Mouse (Mus musculus): ENCODE data around the gene Cdh23. TPM values are rescaled to one million over a fixed set of nuclear protein-coding genes. Genes with fewer than 3 reads are reported as not detected.
A peak's percentile ranks its signal among the peaks of the same experiment; 100 is the strongest.

Cdh23 gene
- polyA plus RNA-seq, 1 experiment = not detected

DNA sequence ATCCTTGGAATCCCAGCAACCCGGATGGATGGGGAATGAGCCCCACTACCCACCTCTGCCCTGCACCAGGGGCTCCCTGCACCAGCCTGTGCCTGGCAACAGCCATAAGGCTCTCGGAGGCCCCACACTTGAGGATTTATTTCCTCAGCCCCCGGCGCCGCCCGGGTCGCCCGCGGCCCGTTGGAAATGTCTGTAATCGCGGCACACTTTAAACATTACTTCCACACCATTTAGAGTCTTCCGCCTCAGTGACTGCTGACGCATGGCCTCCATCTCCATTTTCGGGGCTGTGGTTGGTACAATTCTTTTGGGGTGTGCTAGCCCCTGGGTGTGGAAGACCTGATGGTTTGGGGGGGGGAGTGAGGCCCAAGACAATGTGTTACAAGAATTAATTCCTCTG, 113.3 kb downstream of the Cdh23 start:
- 16% methylated on average over 15 of the region's 15 CpGs for WGBS
- no peak overlapping the region for H3K27ac ChIP-seq (ENCODE audit: insufficient read depth, low read depth, low read length)

DNA sequence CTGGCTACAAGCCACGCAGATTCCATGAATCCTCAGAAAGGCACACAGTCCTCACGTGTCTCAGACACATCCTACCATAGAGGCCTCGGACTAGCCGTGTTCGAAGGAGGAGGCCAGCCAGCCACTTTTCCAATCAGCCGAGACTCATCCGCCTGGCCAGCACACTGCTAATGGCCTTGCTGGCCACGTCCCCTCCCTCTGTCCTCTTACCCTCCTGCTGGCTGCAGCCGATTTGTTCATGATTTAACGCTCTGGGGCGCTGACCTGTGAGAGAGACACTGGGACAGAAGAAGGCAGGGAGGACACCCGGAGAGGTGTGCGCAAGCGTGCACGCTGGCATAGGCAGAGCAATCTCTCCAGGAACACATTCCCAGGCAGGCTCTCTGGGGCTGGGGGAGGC, 115.6 kb downstream of the Cdh23 start:
- no peak overlapping the region for H3K27ac ChIP-seq (ENCODE audit: insufficient read depth, low read depth, low read length)
- TF ChIP-seq POLR2A (IDR thresholded peaks at IDR 0.05; ENCODE audit: insufficient read depth, low read depth, low read length) (no peak), CTCF (IDR thresholded peaks at IDR 0.05; ENCODE audit: insufficient read depth, low read depth, low read length) (no peak)
- H3K4me1 ChIP-seq (ENCODE audit: control insufficient read depth, insufficient read depth, low read length) = peaks cover 17% of the 10 kb centered on the region
- no peak overlapping the region for H3K4me3 ChIP-seq (ENCODE audit: insufficient read depth, low read depth, low read length)
- WGBS = 94% methylated on average over 15 of the region's 15 CpGs

More for the DNA sequence above, 113.3 kb downstream of the Cdh23 start:
- Histone ChIP-seq H3K4me1 (ENCODE audit: control insufficient read depth, insufficient read depth, low read length) (peaks cover 21% of the 10 kb centered on the region), H3K4me3 (ENCODE audit: insufficient read depth, low read depth, low read length) (no peak overlapping the region)
- TF ChIP-seq POLR2A (IDR thresholded peaks at IDR 0.05; ENCODE audit: insufficient read depth, low read depth, low read length) (no peak), CTCF (IDR thresholded peaks at IDR 0.05; ENCODE audit: insufficient read depth, low read depth, low read length) (no peak)

DNA sequence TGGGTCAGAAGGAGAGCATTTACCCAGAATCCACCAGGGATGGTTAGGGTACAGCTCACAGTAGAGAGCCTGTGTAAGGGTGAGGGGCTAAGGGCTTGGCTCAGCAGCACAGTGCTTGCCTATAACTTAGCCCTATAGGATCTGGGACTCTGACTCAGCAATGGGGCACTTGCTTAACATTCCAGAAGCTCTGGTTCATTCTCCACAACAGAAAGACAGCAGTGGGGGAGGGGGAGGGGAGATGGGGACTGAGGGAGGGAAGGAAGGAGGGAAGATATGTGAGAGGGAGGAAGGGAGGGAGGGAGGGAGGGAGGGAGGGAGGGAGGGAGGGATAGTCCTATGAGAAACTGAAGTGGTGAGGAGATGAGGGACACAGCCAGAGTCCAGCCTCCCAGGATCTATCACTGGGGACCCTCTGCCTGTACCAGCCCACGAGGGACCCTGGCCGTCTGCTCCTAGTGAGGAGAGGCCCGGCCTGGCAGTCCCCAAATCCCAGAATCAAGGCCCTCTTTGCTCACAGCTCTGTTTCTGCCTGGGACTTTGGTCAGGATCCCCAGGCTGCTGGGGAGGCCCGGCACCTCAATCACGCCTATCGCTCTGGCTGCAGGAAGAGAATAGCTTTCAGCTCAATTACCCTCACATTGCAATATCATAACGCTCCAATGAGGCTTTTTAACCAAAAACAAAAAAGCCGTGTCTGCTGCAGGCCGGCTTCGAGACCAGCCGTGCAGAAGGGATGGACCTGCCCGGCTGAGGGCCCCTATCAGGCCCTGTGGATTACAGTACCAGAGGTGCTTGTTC, 117.4 kb downstream of the Cdh23 start:
- Histone ChIP-seq H3K27ac (ENCODE audit: insufficient read depth, low read depth, low read length) (no peak overlapping the region), H3K4me1 (ENCODE audit: control insufficient read depth, insufficient read depth, low read length) (peaks cover 8% of the 10 kb centered on the region; the same call in 1 of the 2 replicates), H3K4me3 (ENCODE audit: insufficient read depth, low read depth, low read length) (no peak overlapping the region)
- WGBS = 79% methylated on average over 12 of the region's 12 CpGs
- TF ChIP-seq CTCF (IDR thresholded peaks at IDR 0.05; ENCODE audit: insufficient read depth, low read depth, low read length) = no peak
- TF ChIP-seq POLR2A (IDR thresholded peaks at IDR 0.05; ENCODE audit: insufficient read depth, low read depth, low read length) = no peak

DNA sequence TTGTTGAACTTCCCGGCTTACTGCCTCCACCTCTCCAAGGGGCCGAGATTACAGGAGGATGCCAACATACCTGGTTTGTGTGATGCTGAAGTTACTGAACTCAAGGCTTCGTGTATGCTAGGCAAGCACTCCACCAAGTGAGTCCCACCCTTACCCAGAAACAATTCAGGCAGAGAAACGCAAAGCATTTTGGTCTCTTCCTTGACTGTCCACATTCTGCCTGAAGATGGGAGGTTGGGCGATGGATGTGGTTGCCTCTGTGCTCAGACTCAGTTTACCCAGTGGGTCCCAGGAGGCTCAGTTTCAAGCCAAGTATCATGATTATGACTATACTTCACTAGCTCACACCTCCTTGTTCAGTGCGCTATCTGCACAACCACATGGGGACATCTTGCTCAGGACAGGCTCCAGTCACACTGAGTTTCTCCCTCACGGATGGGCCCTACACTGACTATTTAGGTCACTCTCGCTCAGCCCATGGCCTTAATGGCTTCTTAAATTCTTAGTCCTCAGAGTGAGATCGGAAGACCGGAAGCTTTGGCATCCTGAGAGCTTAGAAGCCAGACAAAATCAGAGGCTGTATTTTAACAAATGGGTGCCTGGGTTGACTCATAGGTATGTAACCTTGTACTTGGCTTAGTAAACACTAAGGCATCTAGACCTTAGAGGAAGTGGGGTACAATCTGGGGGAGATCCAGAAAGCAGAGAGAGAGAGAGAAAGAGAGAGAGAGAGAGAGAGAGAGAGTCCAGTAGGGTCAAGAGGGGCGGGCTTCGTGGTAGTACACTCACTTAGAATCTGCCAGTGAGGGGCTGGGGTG, 118.2 kb downstream of the Cdh23 start:
- WGBS = 93% methylated on average over 12 of the region's 12 CpGs

DNA sequence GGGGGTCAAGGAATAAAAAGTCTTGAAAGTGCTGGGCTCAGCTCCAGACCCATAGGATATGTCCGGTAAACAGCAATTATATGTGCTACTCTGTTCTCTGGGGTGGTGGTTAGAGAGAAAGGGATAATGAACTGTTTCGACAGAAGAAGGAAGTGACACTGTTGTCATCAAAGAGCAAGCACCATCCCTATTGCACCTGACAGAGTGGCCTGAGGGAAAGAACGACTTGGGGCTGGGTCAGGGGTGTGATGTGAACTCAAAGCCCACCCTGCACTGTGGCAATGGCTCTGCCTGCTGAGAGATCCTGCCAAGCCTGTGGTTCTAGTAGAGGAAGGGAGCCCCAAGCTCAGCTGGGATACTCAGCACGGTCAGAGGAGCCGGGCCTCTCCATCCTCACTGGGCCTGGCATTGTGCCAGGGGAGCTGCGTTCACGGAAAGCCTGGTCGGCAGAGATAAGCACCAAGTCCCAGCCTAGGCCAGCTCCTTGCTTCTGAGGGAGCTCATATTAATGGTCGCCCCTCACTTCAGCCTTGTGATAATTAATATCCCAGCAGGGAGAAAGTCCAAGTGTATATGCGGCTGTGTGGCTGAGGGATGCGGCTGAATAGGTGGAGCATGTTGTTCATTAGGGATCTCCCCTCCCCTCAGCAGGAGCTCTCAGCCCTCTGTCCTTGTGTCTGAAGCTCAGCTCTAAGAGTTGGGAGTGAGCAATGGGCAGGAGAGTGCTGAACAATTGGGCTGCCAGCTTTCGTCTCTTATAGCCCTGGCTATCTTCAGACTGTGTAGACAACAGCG, 119.0 kb downstream of the Cdh23 start:
- no peak for TF ChIP-seq POLR2A (IDR thresholded peaks at IDR 0.05; ENCODE audit: insufficient read depth, low read depth, low read length)
- no peak for TF ChIP-seq CTCF (IDR thresholded peaks at IDR 0.05; ENCODE audit: insufficient read depth, low read depth, low read length)
- WGBS = 55% methylated on average over 13 of the region's 13 CpGs

More for the DNA sequence above, 118.2 kb downstream of the Cdh23 start:
- no peak overlapping the region for H3K4me3 ChIP-seq (ENCODE audit: insufficient read depth, low read depth, low read length)
- peaks cover 4% of the 10 kb centered on the region; the same call in 1 of the 2 replicates for H3K4me1 ChIP-seq (ENCODE audit: control insufficient read depth, insufficient read depth, low read length)
- no peak overlapping the region for H3K27ac ChIP-seq (ENCODE audit: insufficient read depth, low read depth, low read length)
- no peak for TF ChIP-seq POLR2A (IDR thresholded peaks at IDR 0.05; ENCODE audit: insufficient read depth, low read depth, low read length)
- TF ChIP-seq CTCF (IDR thresholded peaks at IDR 0.05; ENCODE audit: insufficient read depth, low read depth, low read length) = no peak

DNA sequence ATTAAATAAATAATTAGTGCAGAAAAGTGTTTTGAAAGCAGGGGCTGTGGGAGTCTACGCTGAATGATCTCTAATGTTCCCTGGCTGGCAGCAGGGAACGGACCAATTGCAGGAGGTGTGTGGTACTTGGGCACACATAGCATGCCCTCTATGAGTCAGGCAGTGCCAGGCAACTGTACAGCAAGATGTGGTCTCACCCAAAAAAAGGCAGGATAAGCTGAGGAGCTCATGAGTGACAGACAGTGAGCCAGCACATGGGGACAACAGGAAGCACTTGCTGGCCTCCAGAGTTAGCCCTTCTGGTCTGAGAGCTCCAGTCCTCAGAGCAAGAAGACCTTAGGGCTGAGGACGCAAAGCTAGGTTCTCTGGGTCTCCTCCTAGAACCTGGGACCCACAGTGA, 121.4 kb downstream of the Cdh23 start:
- no peak overlapping the region for H3K4me3 ChIP-seq (ENCODE audit: insufficient read depth, low read depth, low read length)
- no peaks in the 10 kb centered on the region for H3K4me1 ChIP-seq (ENCODE audit: control insufficient read depth, insufficient read depth, low read length)
- no peak overlapping the region for H3K27ac ChIP-seq (ENCODE audit: insufficient read depth, low read depth, low read length)
- TF ChIP-seq POLR2A (IDR thresholded peaks at IDR 0.05; ENCODE audit: insufficient read depth, low read depth, low read length) (no peak), CTCF (IDR thresholded peaks at IDR 0.05; ENCODE audit: insufficient read depth, low read depth, low read length) (no peak)
- WGBS = 89% methylated on average over 3 of the region's 3 CpGs

More for the DNA sequence above, 119.0 kb downstream of the Cdh23 start:
- H3K4me1 ChIP-seq (ENCODE audit: control insufficient read depth, insufficient read depth, low read length) = no peaks in the 10 kb centered on the region
- H3K4me3 ChIP-seq (ENCODE audit: insufficient read depth, low read depth, low read length) = no peak overlapping the region
- no peak overlapping the region for H3K27ac ChIP-seq (ENCODE audit: insufficient read depth, low read depth, low read length)

DNA sequence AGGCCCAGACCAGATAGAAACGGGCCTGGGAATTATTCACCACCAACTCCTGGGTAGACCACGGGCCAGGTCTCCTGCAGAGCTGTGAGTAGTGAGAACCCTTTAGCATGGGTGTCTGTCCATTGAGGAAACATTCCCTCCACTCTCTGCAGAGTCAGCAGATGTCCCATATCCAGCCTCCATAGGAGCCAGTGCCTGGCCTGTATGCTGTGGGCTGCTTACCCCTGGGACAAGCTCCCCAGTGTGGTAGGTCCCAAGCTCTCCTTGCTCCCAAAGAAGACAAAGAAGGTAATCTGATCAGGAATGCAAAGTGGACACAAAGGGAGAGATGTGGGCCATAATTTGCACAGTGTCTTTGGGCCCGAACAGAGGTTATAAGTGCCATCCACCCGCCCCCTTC, 124.8 kb downstream of the Cdh23 start:
- 0 out of 2 replicates have a peak, but pooled peaks cover 1% of the 10 kb centered on the region for H3K4me1 ChIP-seq (ENCODE audit: control insufficient read depth, insufficient read depth, low read length)
- 95% methylated on average over 4 of the region's 4 CpGs for WGBS
- H3K4me3 ChIP-seq (ENCODE audit: insufficient read depth, low read depth, low read length) = no peak overlapping the region
- H3K27ac ChIP-seq (ENCODE audit: insufficient read depth, low read depth, low read length) = no peak overlapping the region
- TF ChIP-seq POLR2A (IDR thresholded peaks at IDR 0.05; ENCODE audit: insufficient read depth, low read depth, low read length) (no peak), CTCF (IDR thresholded peaks at IDR 0.05; ENCODE audit: insufficient read depth, low read depth, low read length) (no peak)

DNA sequence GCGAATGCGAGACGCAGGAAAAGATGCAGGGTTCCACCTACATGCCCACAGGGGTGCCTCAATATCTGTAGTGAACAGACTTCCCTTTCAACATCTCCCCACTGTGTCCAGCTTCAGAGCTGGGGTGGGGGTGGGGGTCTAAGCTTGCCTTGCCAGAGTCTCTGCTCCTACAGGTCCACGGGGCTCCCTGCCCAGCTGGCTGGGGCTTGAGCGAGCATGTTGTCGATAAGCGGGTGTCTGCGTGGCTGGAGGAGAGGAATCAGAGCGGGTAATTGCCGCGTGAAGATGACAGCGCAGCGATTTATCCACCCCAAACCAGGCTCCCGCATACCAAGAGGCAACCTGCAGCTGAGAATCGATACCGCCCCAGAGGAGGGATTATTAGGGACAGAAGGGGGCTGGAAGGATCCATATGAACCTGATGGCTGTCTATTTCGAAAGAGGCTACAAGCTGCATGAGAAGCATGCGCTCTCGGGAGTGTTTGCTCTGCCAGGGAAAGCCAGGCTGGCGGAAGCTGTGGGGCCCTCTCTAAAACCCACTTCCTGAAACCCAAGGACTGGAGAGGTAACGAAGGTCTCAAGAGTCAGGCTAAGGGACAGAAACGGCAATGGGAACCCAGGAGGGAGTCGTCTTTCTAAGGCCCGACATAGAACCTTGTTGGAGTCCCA, 129.8 kb downstream of the Cdh23 start:
- TF ChIP-seq POLR2A (IDR thresholded peaks at IDR 0.05; ENCODE audit: insufficient read depth, low read depth, low read length) (no peak), CTCF (IDR thresholded peaks at IDR 0.05; ENCODE audit: insufficient read depth, low read depth, low read length) (no peak)
- no peak overlapping the region for H3K27ac ChIP-seq (ENCODE audit: insufficient read depth, low read depth, low read length)
- peaks cover 5% of the 10 kb centered on the region; the same call in 1 of the 2 replicates for H3K4me1 ChIP-seq (ENCODE audit: control insufficient read depth, insufficient read depth, low read length)
- 0 out of 2 replicates have a peak overlapping the region, but pooled peaks have one; percentile 0 for H3K4me3 ChIP-seq (ENCODE audit: insufficient read depth, low read depth, low read length)
- WGBS = 40% methylated on average over 24 of the region's 24 CpGs
